Mouse (Mus musculus) bone marrow macrophage, adult 2 months (primary cell): ENCODE results near the gene Slc30a7.

ENCODE experiments used
- CTCF ChIP-seq: IDR thresholded peaks from 2 replicates; pipeline ENCODE4 v1.5.1; 2012; ENCODE audit warnings: low read depth, mild to moderate bottlenecking, low read length, moderate library complexity
- POLR2A ChIP-seq: IDR thresholded peaks from 2 replicates; pipeline ENCODE4 v1.6.1; 2012; ENCODE audit warnings: mild to moderate bottlenecking, low read depth, low read length, borderline replicate concordance

- TF ChIP-seq POLR2A (no peak), CTCF (no peak)
Observed at GRCm38 (mm10) chr3:115957223-115957622, 50.0 kb downstream of the Slc30a7 start.
